Mouse (Mus musculus) Muller cell, postnatal 12 days (primary cell): ENCODE data around the gene Etl4.
A peak's percentile ranks its signal among the peaks of the same experiment; 100 is the strongest.
"Not testable (repeated sequence)": the region's sequence is repeated elsewhere in the genome, so short reads cannot be mapped to it uniquely, and the experiment has no call there.

Source experiments
- DNase-seq: peaks from one replicate; pipeline ENCODE4 v3.0.0-alpha.2; 2015; ENCODE audit errors: inconsistent ontology term

Gene Etl4

DNA sequence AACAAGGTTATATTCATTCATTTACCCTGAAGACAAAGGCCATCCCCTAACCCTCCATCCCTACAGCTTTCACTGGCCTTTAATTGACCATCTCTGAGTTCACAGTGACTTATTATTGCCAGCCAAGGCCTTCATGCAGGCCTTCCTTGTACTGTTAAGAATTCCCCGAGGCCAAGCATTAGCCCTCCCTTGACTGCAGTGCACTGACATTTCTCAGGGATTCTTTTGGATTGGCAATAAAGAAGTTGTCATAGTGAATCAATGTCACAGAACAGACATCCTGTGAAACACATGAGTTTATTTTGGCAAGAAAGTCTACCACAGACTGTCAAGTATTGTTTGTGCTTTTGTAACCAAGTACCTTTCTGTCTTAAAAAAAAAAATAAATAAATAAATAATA is 257.5 kb downstream of the Etl4 start:
- peak; percentile 99 for DNase-seq

DNA sequence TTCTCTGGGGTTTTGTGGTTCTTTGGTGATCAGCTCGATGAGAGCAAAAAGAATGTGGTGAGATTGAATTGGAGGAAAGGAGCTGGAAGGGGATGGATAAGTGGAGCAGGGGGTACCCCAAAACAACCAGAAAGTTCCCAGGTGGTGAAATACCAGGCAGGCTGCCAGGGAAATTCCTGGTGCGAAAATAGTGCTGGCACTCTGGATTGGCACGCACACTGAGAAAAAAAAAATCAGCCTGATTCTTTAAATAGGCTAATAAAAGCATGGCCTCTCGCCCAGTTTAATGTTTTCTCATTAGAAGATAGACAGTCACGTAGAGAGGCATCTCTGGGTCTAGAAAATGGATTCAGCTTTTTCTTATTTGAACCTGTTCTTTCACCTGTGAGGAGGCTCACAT is 258.0 kb downstream of the Etl4 start:
- peak; percentile 91 for DNase-seq

DNA sequence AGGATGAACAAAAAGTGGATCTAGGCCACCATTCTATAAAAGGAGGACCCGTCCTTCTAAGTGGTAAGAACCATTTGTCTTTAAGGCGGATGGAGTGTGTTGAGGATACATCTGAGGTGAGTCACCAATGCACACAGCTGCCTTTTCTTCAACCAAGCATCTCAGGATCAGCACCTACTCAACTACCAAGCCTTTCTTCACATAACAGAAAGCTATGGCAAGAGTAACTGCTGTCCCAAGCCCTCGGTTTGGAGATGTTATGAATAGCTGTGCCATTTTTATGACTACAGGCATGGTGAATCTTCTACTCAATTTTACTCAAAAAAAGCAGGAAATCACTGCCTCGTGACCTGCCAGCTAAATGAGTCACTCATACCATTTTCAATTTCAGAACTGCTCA is 258.6 kb downstream of the Etl4 start:
- DNase-seq, result peak; percentile 72

DNA sequence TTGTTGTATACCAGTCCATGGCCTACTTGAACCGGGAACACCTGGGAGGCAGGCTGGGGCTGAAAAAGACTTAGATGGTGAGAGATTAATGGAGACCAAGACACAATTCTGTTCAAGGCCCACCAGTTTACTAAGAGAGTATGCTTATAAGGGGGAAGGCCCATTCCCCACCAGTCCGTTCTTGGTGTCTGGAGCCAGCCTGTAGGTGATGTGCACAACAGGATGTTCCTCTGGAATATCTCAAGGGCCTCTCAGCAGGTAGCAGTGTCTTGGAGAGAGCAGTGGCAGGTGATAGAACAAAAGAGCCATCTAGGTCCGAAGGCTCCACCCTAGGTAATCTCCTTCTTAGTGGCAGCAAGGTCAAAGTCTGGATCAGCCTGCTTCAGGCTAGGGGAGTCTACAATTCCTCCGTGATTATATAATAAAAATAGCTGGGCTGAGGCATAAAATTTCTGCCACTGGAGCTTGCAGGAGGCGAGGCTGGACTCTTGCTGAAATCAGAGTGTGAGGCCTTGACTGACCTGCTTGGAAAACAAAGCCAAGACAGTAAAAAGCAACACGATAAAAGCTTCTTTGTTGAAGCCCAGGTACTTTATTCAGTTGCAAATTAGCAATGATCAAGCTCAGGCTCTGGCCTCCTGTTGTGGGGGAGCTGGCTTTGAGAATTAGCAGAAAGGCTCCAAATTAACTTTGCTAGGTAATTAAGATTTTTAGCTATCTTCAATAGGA is 267.0 kb downstream of the Etl4 start:
- not testable (repeated sequence) for DNase-seq

DNA sequence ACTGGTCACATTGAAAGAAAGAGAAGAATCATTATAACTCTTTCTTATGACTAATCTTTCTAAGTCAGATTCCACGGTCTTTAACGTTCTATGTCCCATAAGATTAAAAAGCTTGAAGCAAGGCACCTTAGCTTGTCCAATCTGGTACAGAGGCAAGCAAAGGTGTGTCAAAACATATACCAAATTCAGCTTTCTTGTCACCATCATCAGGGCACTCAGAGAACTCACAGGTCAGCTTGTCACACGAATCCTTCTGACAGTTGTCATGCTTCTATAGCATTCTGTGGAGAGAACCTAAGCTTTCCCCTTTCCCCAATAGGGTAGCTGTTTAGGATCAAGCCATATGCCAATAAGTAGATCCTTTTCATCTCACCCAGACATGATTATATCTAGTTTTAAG is 267.7 kb downstream of the Etl4 start:
- DNase-seq, result not testable (repeated sequence)

DNA sequence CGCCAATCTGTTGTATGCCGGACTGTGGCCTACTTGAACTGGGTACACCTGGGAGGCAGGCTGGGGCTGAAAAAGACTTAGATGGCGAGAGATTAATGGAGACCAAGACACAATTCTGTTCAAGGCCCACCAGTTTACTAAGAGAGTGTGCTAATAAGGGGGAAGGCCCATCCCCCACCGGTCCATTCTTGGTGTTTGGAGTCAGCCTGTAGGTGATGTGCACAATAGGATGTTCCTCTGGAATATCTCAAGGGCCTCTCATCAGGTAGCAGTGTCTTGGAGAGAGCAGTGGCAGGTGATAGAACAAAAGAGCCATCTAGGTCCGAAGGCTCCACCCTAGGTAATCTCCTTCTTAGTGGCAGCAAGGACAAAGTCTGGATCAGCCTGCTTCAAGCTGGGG is 271.0 kb downstream of the Etl4 start:
- not testable (repeated sequence) for DNase-seq

DNA sequence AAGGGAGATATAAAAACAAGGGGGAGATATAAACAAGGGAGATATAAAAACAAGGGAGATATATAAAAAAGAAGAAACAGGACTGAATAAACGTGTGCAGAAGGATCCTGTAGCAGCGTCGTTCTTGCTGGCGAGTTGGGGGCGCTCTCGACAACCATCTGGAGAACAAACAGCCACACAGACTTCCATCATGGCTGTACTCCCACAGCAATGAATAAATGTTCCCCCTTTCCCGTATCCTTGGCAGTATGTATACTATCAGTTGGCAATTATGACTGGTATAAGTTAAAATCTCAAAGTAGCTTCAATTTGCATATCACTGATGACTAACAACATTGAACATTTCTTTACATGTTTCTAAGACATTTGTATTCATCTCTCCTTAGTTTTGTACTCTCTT is 277.6 kb downstream of the Etl4 start:
- not testable (repeated sequence) for DNase-seq

DNA sequence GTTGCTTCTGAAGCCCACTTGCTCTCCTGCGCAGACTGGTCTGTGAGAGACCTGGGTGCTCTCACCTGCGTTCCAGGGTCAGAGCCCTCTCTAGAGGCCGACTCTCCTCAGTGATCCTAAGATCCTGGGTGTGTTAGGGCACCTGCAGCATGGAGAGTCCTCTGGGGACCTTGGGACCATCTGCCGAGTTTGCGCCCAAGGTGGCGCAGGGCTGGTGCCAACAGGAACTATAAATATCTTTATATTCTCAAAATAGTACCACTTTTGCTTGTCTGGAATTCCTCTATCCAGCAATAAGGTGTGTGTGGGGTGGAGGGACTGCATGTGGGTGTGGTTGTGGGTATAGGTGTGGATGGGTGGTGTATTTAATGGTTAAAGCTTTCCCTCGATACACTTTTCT is 293.4 kb downstream of the Etl4 start:
- no peak for DNase-seq

DNA sequence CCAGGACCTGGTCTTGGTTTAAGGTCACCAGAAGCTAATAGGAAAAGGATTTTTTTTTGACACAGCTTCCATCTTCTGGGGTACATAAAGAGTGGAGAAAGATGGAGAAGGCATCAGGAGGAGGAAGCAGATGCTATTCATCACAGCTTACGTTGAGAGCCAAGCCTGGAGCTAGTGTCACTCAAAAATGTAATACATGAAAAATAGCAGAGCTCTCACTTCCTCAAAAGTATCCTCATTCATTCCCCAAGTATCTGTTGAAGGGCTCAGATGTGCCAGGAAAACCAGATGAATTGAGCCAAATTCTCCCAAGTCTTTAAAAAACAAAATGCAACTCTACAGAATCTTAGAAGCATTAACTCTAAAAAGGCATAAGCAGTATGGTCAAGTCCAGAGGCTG is 297.1 kb downstream of the Etl4 start:
- no peak for DNase-seq

DNA sequence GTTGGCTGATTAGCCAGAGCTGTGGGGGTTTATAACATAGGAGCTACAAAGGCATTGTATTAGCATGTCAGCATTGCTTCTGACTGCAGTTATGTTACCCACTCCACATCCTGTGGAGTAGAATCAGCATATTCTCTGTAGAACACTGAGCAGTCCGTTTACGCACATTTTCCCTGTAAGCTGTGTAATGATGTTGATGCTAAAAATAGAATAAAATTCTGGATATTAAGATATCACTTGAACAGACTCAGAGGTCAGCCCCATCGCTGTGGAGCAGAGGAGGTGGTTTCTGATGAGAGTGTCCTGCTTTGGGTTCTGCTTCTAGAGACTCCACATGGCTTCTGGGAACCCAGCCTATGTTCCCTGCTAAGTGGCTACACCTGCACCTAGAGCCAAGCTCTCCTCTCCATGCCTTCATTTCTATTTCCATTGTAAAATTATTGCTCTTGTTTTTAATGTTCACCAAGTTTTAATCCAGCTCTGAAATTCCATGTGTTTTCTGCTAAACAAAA is 299.2 kb downstream of the Etl4 start:
- DNase-seq, result no peak

DNA sequence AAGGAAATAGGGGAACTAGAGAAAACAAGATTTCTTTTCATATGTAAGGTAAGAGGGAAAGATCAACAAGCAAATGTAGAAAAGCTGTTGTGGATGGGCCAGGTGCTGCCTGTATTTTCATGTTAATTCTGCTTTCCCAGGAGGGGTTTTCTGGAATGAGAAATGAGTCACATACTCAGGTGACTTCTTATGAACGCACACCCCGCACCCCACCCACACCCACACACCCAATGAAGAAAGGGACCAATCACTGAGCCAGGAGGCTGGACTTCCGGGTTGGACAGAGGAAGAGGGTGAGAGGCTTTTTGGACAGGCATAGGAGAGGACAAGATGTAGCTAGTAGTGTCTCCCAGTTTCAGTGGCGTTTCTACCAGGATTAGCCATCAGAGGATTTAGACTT is 299.8 kb downstream of the Etl4 start:
- DNase-seq, result no peak

DNA sequence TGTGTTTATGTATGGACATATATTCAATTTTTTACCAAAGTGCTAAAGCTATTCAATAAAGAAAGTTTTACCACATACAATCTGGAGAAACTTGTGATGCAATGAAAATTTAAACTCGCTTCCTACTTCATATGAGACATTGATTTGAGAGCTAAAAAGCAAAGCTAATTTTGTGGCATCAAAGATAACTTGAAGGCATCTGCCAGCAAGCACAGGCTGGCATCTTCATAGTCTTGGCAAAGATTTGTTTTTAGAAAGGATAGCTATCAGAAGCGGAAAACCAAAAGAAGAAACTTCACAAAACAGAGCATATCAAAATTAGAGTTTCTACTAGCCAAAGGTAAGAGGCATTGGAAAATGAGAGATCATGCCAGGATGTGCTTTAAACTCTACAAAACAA is 306.7 kb downstream of the Etl4 start:
- DNase-seq, result no peak

DNA sequence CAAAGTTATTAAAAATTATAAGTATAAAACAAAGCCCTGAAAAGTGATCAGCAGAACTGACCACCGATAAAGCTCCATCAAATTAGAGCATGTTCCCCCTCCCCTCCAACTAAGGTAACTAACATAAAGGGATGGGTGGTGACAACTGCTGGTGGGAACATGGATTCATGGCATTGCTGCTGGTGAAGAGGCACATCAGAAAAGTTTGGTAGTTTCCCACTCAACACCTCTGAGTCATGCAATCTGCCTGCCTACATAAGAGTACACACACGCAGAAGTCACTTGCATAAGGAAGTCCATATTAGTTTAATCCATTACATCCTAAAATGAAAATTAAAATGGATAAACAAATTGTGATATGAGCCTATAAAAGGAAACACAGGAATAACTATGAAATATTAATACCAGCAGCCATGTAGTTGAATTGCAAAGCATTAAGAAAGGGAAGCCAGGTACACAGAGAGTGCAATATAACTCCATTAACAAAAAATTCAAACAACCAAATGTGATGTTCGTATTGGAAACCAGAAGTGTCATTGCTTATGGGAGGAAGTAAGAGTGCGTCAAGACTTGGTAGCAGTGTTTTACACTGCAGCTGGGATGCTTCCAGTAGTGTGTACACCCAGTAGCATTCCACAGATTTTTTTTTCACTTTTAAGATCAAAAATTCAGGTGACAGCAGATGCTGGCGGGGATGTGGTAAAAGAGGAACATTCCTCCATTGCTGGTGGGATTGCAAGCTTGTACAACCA is 307.3 kb downstream of the Etl4 start:
- DNase-seq, result no peak

DNA sequence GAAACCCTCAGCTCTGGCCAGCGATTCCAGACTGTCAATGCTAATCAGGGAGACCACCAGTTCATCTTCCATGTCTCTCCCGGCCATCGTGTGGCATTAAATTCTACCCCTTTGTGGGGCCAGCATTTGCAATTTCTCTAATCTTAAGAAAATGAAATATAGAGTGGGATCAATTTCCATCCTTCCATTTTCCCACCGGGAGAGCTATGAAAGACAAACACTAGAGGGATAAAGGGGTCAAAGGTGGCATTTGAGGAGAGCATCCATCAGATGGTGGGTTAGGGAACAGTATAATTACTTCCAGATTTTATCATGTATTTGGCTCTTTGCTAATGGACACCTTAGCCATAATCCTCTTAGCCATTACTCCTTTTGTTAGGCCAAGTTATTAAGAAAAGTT is 321.8 kb downstream of the Etl4 start:
- DNase-seq, result no peak

DNA sequence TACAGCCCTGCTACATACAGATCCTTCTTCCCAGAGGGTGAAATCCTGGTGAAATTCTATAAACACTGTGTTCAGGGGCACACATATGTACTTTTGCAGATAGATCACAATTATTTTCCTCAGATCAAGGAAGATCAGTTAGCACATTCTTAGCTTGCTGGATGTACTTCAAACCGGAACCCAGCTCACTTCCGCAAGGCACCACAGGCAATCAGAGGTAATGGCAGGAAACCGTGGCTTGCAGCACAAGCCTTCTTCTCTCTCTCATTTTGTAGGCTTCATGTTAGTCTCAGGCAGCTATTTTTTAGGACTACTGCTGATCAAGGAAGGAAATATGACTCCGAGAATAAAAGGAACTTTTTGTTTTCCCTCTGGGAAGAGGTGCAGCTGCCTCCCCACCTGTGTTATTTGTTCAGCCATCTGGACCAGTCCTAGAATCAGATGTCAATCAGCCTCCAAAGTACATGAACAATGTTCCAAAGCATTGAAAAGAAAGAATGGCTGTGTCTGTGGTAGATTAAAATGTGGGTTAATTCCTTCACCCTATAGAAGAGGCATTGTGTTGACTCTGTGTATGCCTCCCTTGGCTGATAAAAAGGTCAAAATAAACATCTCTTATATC is 338.6 kb downstream of the Etl4 start:
- DNase-seq, result no peak

DNA sequence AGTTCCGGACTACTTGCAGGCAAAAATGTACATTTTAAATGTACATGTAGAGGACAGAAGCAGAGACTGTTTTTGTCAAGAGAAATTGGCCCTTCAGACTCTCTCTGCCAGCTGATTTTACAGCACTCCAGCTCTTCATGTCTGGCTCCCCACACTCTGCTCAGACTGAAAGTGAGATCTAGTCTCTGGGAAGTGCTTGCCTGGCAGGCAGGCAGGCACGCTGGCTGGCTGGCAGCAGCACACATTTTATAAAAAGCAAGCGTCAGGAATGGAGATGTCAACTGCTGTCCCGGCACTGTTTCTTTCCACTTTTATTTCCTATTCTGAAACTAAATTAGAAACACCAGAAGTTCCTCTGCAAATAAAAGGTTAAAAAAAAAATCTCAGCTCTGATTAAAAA is 339.8 kb downstream of the Etl4 start:
- DNase-seq, result no peak

DNA sequence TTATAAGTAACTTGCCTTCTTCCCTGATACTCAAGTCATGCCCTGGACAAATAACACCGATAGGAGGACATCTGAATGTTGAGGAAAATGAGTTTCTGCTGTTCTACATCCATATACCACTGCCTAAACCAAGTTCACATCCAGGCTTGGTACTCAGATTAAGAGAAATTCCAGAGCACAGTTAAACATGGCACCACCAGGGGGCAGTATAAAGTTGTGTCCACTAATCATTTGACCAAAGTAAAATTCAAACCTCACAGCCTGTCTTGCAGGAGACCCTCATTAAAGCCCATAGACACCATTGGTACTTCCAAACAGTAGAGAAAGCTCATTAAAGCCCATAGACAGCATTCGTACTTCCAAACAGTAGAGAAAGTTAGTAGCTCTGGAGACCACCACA is 366.5 kb downstream of the Etl4 start:
- peak; percentile 32 for DNase-seq

DNA sequence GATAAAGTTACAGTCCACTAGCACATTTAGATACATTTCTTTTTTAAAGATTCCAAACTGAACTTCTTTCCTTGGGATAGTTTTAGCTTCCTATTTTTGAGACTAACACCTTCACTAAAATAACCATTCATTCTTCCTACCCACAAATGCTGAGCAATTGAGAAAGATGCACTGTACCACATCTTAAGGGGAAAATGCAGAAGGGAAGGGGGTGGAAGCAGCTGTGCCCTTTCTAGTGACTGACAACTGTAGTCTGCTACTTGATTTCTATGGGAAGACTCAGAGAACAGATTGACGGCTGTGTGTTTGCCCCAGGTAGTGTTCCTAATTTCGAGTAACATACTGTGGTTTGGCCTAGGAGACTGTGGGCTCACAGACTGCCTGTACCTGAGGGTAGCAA is 372.3 kb downstream of the Etl4 start:
- no peak for DNase-seq

DNA sequence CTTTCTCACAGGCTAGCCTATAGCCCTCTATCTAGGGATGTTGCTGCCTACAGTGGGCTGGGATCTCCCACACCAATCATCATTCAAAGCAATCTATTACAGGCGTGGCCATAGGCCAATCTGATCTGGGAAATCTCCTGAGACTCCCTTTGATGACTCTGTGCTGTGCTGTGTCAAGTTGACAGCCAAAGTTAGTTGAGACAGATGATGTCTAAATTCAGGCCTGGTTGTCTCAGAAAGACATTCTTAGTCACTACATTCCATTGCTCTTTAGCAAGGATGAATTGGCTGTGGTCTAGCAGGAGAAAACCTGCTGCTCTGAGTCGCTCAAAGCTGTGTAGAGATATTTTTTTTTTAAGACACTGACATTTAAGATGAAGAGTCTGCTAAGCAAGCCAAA is 374.8 kb downstream of the Etl4 start:
- DNase-seq, result peak; percentile 77

DNA sequence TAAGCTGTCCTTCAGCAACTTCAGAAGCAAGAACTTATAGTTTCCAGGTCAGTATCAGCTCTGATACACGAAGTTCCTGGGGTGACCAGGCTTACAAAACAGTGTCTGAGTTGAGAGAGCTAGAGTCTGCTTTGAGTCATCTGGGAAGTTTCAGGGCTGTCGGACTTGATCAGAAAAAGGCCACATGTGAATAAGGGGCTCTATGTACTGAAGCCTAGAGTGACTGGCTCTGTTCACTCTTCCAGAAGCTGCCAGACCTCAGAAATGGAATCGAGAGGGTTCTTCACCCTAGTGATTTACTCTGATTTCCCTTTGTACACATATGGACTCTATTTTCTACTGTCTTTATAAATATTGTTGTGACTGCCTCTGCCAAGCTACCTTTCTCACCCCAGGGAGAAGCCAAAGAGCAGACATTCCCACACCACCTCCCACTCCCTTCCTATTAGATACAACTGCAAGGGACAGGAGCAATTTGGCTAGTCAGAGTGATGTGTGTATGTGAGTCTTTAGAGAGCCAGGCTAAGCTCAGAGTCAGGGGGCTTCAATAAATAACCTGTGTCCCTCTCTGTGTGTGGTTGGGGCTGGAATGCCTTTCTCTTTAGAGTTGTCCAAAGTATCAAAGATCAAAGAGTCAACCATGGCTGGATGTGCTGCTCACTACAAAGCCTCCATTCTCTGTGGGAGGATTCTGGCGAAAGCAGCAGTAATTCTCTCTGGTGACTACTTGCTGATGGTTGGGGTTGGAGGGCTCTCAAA is 381.6 kb downstream of the Etl4 start:
- DNase-seq, result peak; percentile 79

DNA sequence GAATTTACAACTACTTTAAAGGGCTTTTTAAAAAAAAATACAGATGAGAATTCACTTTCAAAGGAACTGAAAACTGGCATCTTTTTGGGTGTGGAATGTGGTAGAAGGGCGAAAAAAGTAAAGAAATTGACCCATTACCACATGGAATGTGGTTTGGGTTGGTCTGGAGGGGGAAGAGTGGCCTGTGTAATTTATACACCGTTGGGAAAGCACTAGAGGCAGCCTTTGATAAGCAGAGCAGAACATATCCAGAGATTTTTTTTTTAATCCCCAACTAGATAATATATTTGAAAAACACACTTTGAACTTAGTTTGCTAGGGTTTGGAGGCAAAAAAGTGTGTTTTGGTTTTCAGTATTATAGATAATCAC is 382.1 kb downstream of the Etl4 start:
- DNase-seq, result no peak

DNA sequence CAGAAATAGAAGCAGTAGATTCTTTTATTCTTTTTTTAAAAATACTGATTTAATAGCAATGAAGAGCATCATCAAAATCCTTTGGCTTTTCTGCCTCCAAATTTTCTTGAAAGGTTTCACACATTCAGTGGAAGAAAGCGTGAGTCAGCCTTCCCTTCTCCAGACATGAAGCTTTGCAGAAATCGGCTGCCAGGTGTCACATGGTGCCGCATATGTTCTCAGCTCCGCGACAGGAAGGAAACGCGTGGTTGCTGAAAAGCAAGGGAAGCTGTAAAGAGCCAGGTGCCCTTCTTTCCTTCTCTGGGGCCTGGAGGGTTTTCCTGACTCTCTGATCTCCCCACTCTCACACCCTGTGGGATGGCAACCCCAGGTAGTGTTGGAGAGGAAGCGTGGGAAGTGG is 383.8 kb downstream of the Etl4 start:
- DNase-seq, result no peak
